ENCODE assay signal across 8 mouse cellular contexts in the genomic region with DNA sequence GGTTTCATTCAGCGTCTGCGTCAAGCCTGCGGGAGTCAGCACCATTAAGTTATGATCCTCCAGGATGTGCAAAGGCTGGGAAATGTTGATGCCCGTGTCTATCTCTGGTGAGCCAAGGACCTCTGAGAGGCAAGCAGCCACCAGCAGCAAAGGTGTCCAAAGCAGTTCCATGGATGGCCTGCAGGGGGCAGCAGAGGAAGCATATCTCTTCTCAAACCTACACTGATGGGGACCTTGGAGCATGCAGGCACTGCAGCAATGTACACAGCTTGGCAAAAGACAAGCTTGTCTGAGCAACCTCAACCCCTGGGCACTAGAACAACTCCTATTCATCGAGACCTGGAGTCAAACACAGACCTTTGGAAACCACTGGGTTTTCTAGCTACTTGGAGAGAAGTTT. TPM values are rescaled to one million over a fixed set of nuclear protein-coding genes. Genes with fewer than 3 reads are reported as not detected.
DNase-seq lines count a peak whose midpoint lies in the region; ATAC-seq and TF ChIP-seq lines count a peak whose summit lies in the region.

No protein-coding gene starts in this region.

- no peak overlapping the region for H3K27ac ChIP-seq in ES-Bruce4 (ENCODE audit: insufficient read depth, low read length)
- H3K27ac ChIP-seq in lung, embryonic 16.5 days (ENCODE audit: low read length) = no peak overlapping the region

- CTCF ChIA-PET in Patski (lab: Charles Lee) = interaction anchor here (0.7 to 1.6 kb wide), 4 partner anchors 39 to 509 kb away, joined by 3 read pairs; no protein-coding TSS in a partner anchor

- no peaks in the 10 kb centered on the region for H3K4me1 ChIP-seq in ES-Bruce4 (ENCODE audit: control insufficient read depth, insufficient read depth, low read length)
- H3K4me1 ChIP-seq in lung, embryonic 16.5 days (replicated peaks; ENCODE audit: control insufficient read depth, insufficient read depth, low read length) = no peaks in the 10 kb centered on the region

- H3K4me2 ChIP-seq in lung, embryonic 16.5 days (ENCODE audit: low read depth, low read length) = no peak overlapping the region

- H3K9ac ChIP-seq in ES-Bruce4 (ENCODE audit: low read depth, poor library complexity, severe bottlenecking) = no peak overlapping the region
- H3K9ac ChIP-seq in lung, embryonic 16.5 days (ENCODE audit: low read length) = no peak overlapping the region

- POLR2A ChIA-PET in Patski (lab: Charles Lee) = no interaction called here

- ATAC-seq in Patski = no peak
- ATAC-seq in lung, embryonic 16.5 days (ENCODE audit: low read depth) = peak; percentile 49; the same call in 1 of the 2 replicates
- no peak for ATAC-seq in erythroblast, adult 5-6 weeks (replicated peaks; ENCODE audit: low FRiP score, poor library complexity, severe bottlenecking)

- H3K27me3 ChIP-seq in ES-Bruce4 (ENCODE audit: control insufficient read depth, insufficient read depth, low read length, poor library complexity, severe bottlenecking) (0 out of 2 replicates have a peak, but pooled peaks cover 2% of the 10 kb centered on the region), Patski (no peaks in the 10 kb centered on the region)
- H3K27me3 ChIP-seq in lung, embryonic 16.5 days (ENCODE audit: control insufficient read depth, insufficient read depth, low read depth, low read length) = no peaks in the 10 kb centered on the region

- no peaks in the 10 kb centered on the region for H3K9me3 ChIP-seq in ES-Bruce4 (replicated peaks; ENCODE audit: control insufficient read depth, insufficient read depth, low read length, poor library complexity, severe bottlenecking)
- no peaks in the 10 kb centered on the region for H3K9me3 ChIP-seq in lung, embryonic 16.5 days (ENCODE audit: control insufficient read depth, low read length)

- in situ Hi-C loops in Patski (cut with MboI; ENCODE audit: low pct_unique_long_range_greater_than_20kb) = loop anchor here (10.0 kb wide), 3 partner anchors 155 to 765 kb away; no protein-coding TSS in a partner anchor

- peak; percentile 94 for TF ChIP-seq CTCF in ES-Bruce4 (IDR thresholded peaks at IDR 0.05; ENCODE audit: low read depth, low read length)
- peak; percentile 90 for TF ChIP-seq CTCF in Patski (IDR thresholded peaks at IDR 0.05)

- H3K4me3 ChIP-seq in ES-Bruce4 (ENCODE audit: low read depth, low read length) = no peak overlapping the region
- no peak overlapping the region for H3K4me3 ChIP-seq in lung, embryonic 16.5 days (ENCODE audit: low read length)

- WGBS in lung, embryonic 16.5 days = 47% methylated on average over 5 of the region's 5 CpGs

- H3K36me3 ChIP-seq in ES-Bruce4 (ENCODE audit: control insufficient read depth, insufficient read depth, low read length, poor library complexity, severe bottlenecking) = no peaks in the 10 kb centered on the region
- no peaks in the 10 kb centered on the region for H3K36me3 ChIP-seq in lung, embryonic 16.5 days (ENCODE audit: control insufficient read depth, insufficient read depth, low read length)

- DNase-seq in Patski (ENCODE audit: low read depth, low spot score) = no peak
- DNase-seq in cerebellum, adult 9-11 months = peak; percentile 37
- peak; percentile 48 to 67 for DNase-seq in heart, postnatal 36 days
- DNase-seq in layer of hippocampus, adult 9-10 months (ENCODE audit: low spot score) = peak; percentile 77
- DNase-seq in right cerebral cortex, postnatal 4 days = peak; percentile 73

- intact Hi-C loops in heart, postnatal 36 days (cut with DNase I) = loop anchor here (10.0 kb wide), 3 partner anchors 155 to 755 kb away; no protein-coding TSS in a partner anchor

- TF ChIP-seq EP300 in ES-Bruce4 (IDR thresholded peaks at IDR 0.05; ENCODE audit: insufficient read depth, low read depth, low read length) = no peak

- no peak for TF ChIP-seq POLR2A in ES-Bruce4 (IDR thresholded peaks at IDR 0.05; ENCODE audit: insufficient read depth, low read length)

RNA-seq across cellular contexts. Expression of a gene that starts 0.4 kb away (rescaled TPM):
- polyA plus RNA-seq in ES-Bruce4 (2011; ENCODE audit: insufficient read depth, insufficient read length, low read depth, missing spikeins) = not detected in 2 replicates
- 0.17 TPM for polyA plus RNA-seq in Patski (2021)
- total RNA-seq in heart, postnatal 36 days (2021) = 10 to 100 TPM in 1 of 2 experiments, 1 to 10 TPM in 1; 8.8 to 17.7 TPM
- polyA plus RNA-seq in lung, embryonic 16.5 days (2015; fragmentation: Nextera tagmentation; extraction: Ambion mirVana) = not detected in 2 replicates
- not detected in 2 replicates for total RNA-seq in erythroblast, adult 5-6 weeks (2015; ENCODE audit: low replicate concordance)
- not detected in 2 replicates for total RNA-seq in erythroblast, adult 5-6 weeks (2017; ENCODE audit: low replicate concordance)

RNA-seq across cellular contexts. Expression of a gene that starts 3.6 kb away (rescaled TPM):
- not detected in 2 replicates for polyA plus RNA-seq in ES-Bruce4 (2011; ENCODE audit: insufficient read depth, insufficient read length, low read depth, missing spikeins)
- polyA plus RNA-seq in Patski (2021) = not detected
- total RNA-seq in heart, postnatal 36 days (2021) = not detected
- not detected in 2 replicates for polyA plus RNA-seq in lung, embryonic 16.5 days (2015; fragmentation: Nextera tagmentation; extraction: Ambion mirVana)
- not detected in 2 replicates for total RNA-seq in erythroblast, adult 5-6 weeks (2015; ENCODE audit: low replicate concordance)
- not detected in 2 replicates for total RNA-seq in erythroblast, adult 5-6 weeks (2017; ENCODE audit: low replicate concordance)

RNA-seq across cellular contexts. Expression of a gene that starts 34.5 kb away (rescaled TPM):
- not detected in 2 replicates for polyA plus RNA-seq in ES-Bruce4 (2011; ENCODE audit: insufficient read depth, insufficient read length, low read depth, missing spikeins)
- polyA plus RNA-seq in Patski (2021) = 0.39 TPM
- total RNA-seq in heart, postnatal 36 days (2021) = not detected
- not detected in 2 replicates for polyA plus RNA-seq in lung, embryonic 16.5 days (2015; fragmentation: Nextera tagmentation; extraction: Ambion mirVana)
- total RNA-seq in erythroblast, adult 5-6 weeks (2015; ENCODE audit: low replicate concordance) = not detected in 2 replicates
- total RNA-seq in erythroblast, adult 5-6 weeks (2017; ENCODE audit: low replicate concordance) = not detected in 2 replicates

RNA-seq across cellular contexts. Expression of a gene that starts 40.6 kb away (rescaled TPM):
- polyA plus RNA-seq in ES-Bruce4 (2011; ENCODE audit: insufficient read depth, insufficient read length, low read depth, missing spikeins) (not detected in 2 replicates), Patski (2021) (not detected)
- total RNA-seq in heart, postnatal 36 days (2021) = not detected
- polyA plus RNA-seq in lung, embryonic 16.5 days (2015; fragmentation: Nextera tagmentation; extraction: Ambion mirVana) = not detected in 2 replicates
- not detected in 2 replicates for total RNA-seq in erythroblast, adult 5-6 weeks (2015; ENCODE audit: low replicate concordance)
- total RNA-seq in erythroblast, adult 5-6 weeks (2017; ENCODE audit: low replicate concordance) = not detected in 2 replicates
